Mouse (Mus musculus): ENCODE measurements around the gene Shroom3. TPM values are rescaled to one million over a fixed set of nuclear protein-coding genes. Genes with fewer than 3 reads are reported as not detected.
A peak's percentile ranks its signal among the peaks of the same experiment; 100 is the strongest.

Shroom3 gene
- polyA plus RNA-seq, 1 experiment from 2014 or later, result 2.9 TPM

GRCm38 (mm10) chr5:92858576-92858975 is 175.3 kb downstream of the Shroom3 start:
- Histone ChIP-seq H3K4me3 (ENCODE audit: low read depth, low read length) (no peak overlapping the region), H3K27ac (ENCODE audit: low read depth, low read length) (no peak overlapping the region), H3K4me1 (ENCODE audit: control insufficient read depth, insufficient read depth, low read length) (peaks cover 22% of the 10 kb centered on the region), H3K4me2 (ENCODE audit: low read depth, low read length) (no peak overlapping the region), H3K36me3 (ENCODE audit: control insufficient read depth, insufficient read depth, low read length) (no peaks in the 10 kb centered on the region), H3K9me3 (ENCODE audit: control insufficient read depth, low read length) (no peaks in the 10 kb centered on the region), H3K9ac (replicated peaks; ENCODE audit: low read depth, low read length) (no peak overlapping the region), H3K27me3 (ENCODE audit: control insufficient read depth, insufficient read depth, low read length) (no peaks in the 10 kb centered on the region)
- 97% methylated on average over 4 of the region's 4 CpGs for WGBS
- ATAC-seq (ENCODE audit: low read depth), result no peak

- peaks cover 18% of the 10 kb centered on the region for H3K4me1 ChIP-seq (ENCODE audit: control insufficient read depth, insufficient read depth, low read length)
- 0 out of 2 replicates have a peak overlapping the region, but pooled peaks have one; percentile 11 for H3K4me2 ChIP-seq (ENCODE audit: low read depth, low read length)
- H3K27me3 ChIP-seq (ENCODE audit: control insufficient read depth, insufficient read depth, low read length), result no peaks in the 10 kb centered on the region
- H3K27ac ChIP-seq (ENCODE audit: low read depth, low read length), result peak overlapping the region; percentile 28; the same call in 1 of the 2 replicates
- no peak overlapping the region for H3K4me3 ChIP-seq (ENCODE audit: low read depth, low read length)
- no peaks in the 10 kb centered on the region for H3K36me3 ChIP-seq (ENCODE audit: control insufficient read depth, insufficient read depth, low read length)
- peak; percentile 76 for ATAC-seq (ENCODE audit: low read depth)
- H3K9me3 ChIP-seq (ENCODE audit: control insufficient read depth, low read length), result no peaks in the 10 kb centered on the region
- H3K9ac ChIP-seq (replicated peaks; ENCODE audit: low read depth, low read length), result no peak overlapping the region
- WGBS, result 37% methylated on average over 10 of the region's 10 CpGs
Measured at GRCm38 (mm10) chr5:92861416-92862112, 178.3 kb downstream of the Shroom3 start.

GRCm38 (mm10) chr5:92865090-92865489 is 181.9 kb downstream of the Shroom3 start:
- WGBS, result 70% methylated on average over 4 of the region's 4 CpGs
- H3K4me3 ChIP-seq (ENCODE audit: low read depth, low read length), result no peak overlapping the region
- no peaks in the 10 kb centered on the region for H3K9me3 ChIP-seq (ENCODE audit: control insufficient read depth, low read length)
- no peak overlapping the region for H3K9ac ChIP-seq (replicated peaks; ENCODE audit: low read depth, low read length)
- ATAC-seq (ENCODE audit: low read depth), result no peak
- no peaks in the 10 kb centered on the region for H3K36me3 ChIP-seq (ENCODE audit: control insufficient read depth, insufficient read depth, low read length)
- H3K4me1 ChIP-seq (ENCODE audit: control insufficient read depth, insufficient read depth, low read length), result peaks cover 11% of the 10 kb centered on the region
- no peaks in the 10 kb centered on the region for H3K27me3 ChIP-seq (ENCODE audit: control insufficient read depth, insufficient read depth, low read length)
- no peak overlapping the region for H3K27ac ChIP-seq (ENCODE audit: low read depth, low read length)
- H3K4me2 ChIP-seq (ENCODE audit: low read depth, low read length), result no peak overlapping the region

GRCm38 (mm10) chr5:92866546-92866945 is 183.3 kb downstream of the Shroom3 start:
- no peaks in the 10 kb centered on the region for H3K9me3 ChIP-seq (ENCODE audit: control insufficient read depth, low read length)
- no peak for ATAC-seq (ENCODE audit: low read depth)
- H3K4me3 ChIP-seq (ENCODE audit: low read depth, low read length), result no peak overlapping the region
- no peak overlapping the region for H3K9ac ChIP-seq (replicated peaks; ENCODE audit: low read depth, low read length)
- H3K27ac ChIP-seq (ENCODE audit: low read depth, low read length), result no peak overlapping the region
- H3K4me1 ChIP-seq (ENCODE audit: control insufficient read depth, insufficient read depth, low read length), result peaks cover 7% of the 10 kb centered on the region
- H3K27me3 ChIP-seq (ENCODE audit: control insufficient read depth, insufficient read depth, low read length), result no peaks in the 10 kb centered on the region
- no peak overlapping the region for H3K4me2 ChIP-seq (ENCODE audit: low read depth, low read length)
- H3K36me3 ChIP-seq (ENCODE audit: control insufficient read depth, insufficient read depth, low read length), result no peaks in the 10 kb centered on the region
- 85% methylated on average over 8 of the region's 8 CpGs for WGBS

- Histone ChIP-seq H3K9me3 (ENCODE audit: control insufficient read depth, low read length) (no peaks in the 10 kb centered on the region), H3K36me3 (ENCODE audit: control insufficient read depth, insufficient read depth, low read length) (no peaks in the 10 kb centered on the region), H3K4me2 (ENCODE audit: low read depth, low read length) (no peak overlapping the region), H3K4me1 (ENCODE audit: control insufficient read depth, insufficient read depth, low read length) (no peaks in the 10 kb centered on the region; the same call in 1 of the 2 replicates), H3K27ac (ENCODE audit: low read depth, low read length) (no peak overlapping the region), H3K4me3 (ENCODE audit: low read depth, low read length) (no peak overlapping the region), H3K9ac (replicated peaks; ENCODE audit: low read depth, low read length) (no peak overlapping the region), H3K27me3 (ENCODE audit: control insufficient read depth, insufficient read depth, low read length) (no peaks in the 10 kb centered on the region)
- ATAC-seq (ENCODE audit: low read depth), result no peak
- WGBS, result 54% methylated on average over 4 of the region's 4 CpGs
Measured at GRCm38 (mm10) chr5:92867253-92867652, 184.0 kb downstream of the Shroom3 start.

GRCm38 (mm10) chr5:92868231-92868630 is 185.0 kb downstream of the Shroom3 start:
- Histone ChIP-seq H3K4me1 (ENCODE audit: control insufficient read depth, insufficient read depth, low read length) (no peaks in the 10 kb centered on the region), H3K27ac (ENCODE audit: low read depth, low read length) (no peak overlapping the region), H3K4me3 (ENCODE audit: low read depth, low read length) (no peak overlapping the region), H3K27me3 (ENCODE audit: control insufficient read depth, insufficient read depth, low read length) (no peaks in the 10 kb centered on the region), H3K36me3 (ENCODE audit: control insufficient read depth, insufficient read depth, low read length) (no peaks in the 10 kb centered on the region), H3K4me2 (ENCODE audit: low read depth, low read length) (no peak overlapping the region), H3K9me3 (ENCODE audit: control insufficient read depth, low read length) (no peaks in the 10 kb centered on the region), H3K9ac (replicated peaks; ENCODE audit: low read depth, low read length) (no peak overlapping the region)
- no peak for ATAC-seq (ENCODE audit: low read depth)
- 86% methylated on average over 2 of the region's 2 CpGs for WGBS

- 32% methylated on average over 3 of the region's 3 CpGs for WGBS
- Histone ChIP-seq H3K36me3 (ENCODE audit: control insufficient read depth, insufficient read depth, low read length) (no peaks in the 10 kb centered on the region), H3K4me1 (ENCODE audit: control insufficient read depth, insufficient read depth, low read length) (no peaks in the 10 kb centered on the region), H3K9ac (replicated peaks; ENCODE audit: low read depth, low read length) (no peak overlapping the region), H3K4me3 (ENCODE audit: low read depth, low read length) (no peak overlapping the region), H3K27me3 (ENCODE audit: control insufficient read depth, insufficient read depth, low read length) (no peaks in the 10 kb centered on the region), H3K4me2 (ENCODE audit: low read depth, low read length) (no peak overlapping the region), H3K27ac (ENCODE audit: low read depth, low read length) (no peak overlapping the region), H3K9me3 (ENCODE audit: control insufficient read depth, low read length) (no peaks in the 10 kb centered on the region)
- ATAC-seq (ENCODE audit: low read depth), result no peak
Measured at GRCm38 (mm10) chr5:92871048-92871447, 187.8 kb downstream of the Shroom3 start.

- Histone ChIP-seq H3K36me3 (ENCODE audit: control insufficient read depth, insufficient read depth, low read length) (no peaks in the 10 kb centered on the region), H3K9ac (replicated peaks; ENCODE audit: low read depth, low read length) (no peak overlapping the region), H3K27ac (ENCODE audit: low read depth, low read length) (no peak overlapping the region), H3K4me2 (ENCODE audit: low read depth, low read length) (no peak overlapping the region), H3K9me3 (ENCODE audit: control insufficient read depth, low read length) (no peaks in the 10 kb centered on the region), H3K27me3 (ENCODE audit: control insufficient read depth, insufficient read depth, low read length) (no peaks in the 10 kb centered on the region), H3K4me1 (ENCODE audit: control insufficient read depth, insufficient read depth, low read length) (no peaks in the 10 kb centered on the region), H3K4me3 (ENCODE audit: low read depth, low read length) (no peak overlapping the region)
- WGBS, result 72% methylated on average over 4 of the region's 4 CpGs
- no peak for ATAC-seq (ENCODE audit: low read depth)
Measured at GRCm38 (mm10) chr5:92872182-92872581, 188.9 kb downstream of the Shroom3 start.

- H3K9me3 ChIP-seq (ENCODE audit: control insufficient read depth, low read length), result no peaks in the 10 kb centered on the region
- ATAC-seq (ENCODE audit: low read depth), result no peak
- no peak overlapping the region for H3K27ac ChIP-seq (ENCODE audit: low read depth, low read length)
- no peaks in the 10 kb centered on the region for H3K4me1 ChIP-seq (ENCODE audit: control insufficient read depth, insufficient read depth, low read length)
- H3K36me3 ChIP-seq (ENCODE audit: control insufficient read depth, insufficient read depth, low read length), result no peaks in the 10 kb centered on the region
- WGBS, result 93% methylated on average over 2 of the region's 2 CpGs
- H3K4me3 ChIP-seq (ENCODE audit: low read depth, low read length), result no peak overlapping the region
- H3K9ac ChIP-seq (replicated peaks; ENCODE audit: low read depth, low read length), result no peak overlapping the region
- H3K27me3 ChIP-seq (ENCODE audit: control insufficient read depth, insufficient read depth, low read length), result no peaks in the 10 kb centered on the region
- H3K4me2 ChIP-seq (ENCODE audit: low read depth, low read length), result no peak overlapping the region
Measured at GRCm38 (mm10) chr5:92872991-92873390, 189.8 kb downstream of the Shroom3 start.
